Mouse (Mus musculus): Measurements from ENCODE around the gene Fam227a. TPM values are rescaled to one million over a fixed set of nuclear protein-coding genes. Genes with fewer than 3 reads are reported as not detected.

The Fam227a gene
- polyA plus RNA-seq, 1 experiment from 2014 or later: 0.72 TPM

GRCm38 (mm10) chr15:79641135-79641817, 17.5 kb downstream of the Fam227a start:
- H3K27me3 ChIP-seq (replicated peaks; ENCODE audit: control insufficient read depth, insufficient read depth, low read length): no peaks in the 10 kb centered on the region
- no peak overlapping the region for H3K4me3 ChIP-seq (ENCODE audit: low read length)
- 61% methylated on average over 12 of the region's 12 CpGs for WGBS
- H3K9ac ChIP-seq (ENCODE audit: low read depth, low read length): no peak overlapping the region
- H3K4me2 ChIP-seq (ENCODE audit: low read depth, low read length): no peak overlapping the region
- no peak for ATAC-seq
- H3K27ac ChIP-seq (ENCODE audit: low read length): no peak overlapping the region
- H3K9me3 ChIP-seq (ENCODE audit: control insufficient read depth, low read length): no peaks in the 10 kb centered on the region
- H3K4me1 ChIP-seq (ENCODE audit: control insufficient read depth, insufficient read depth, low read length): no peaks in the 10 kb centered on the region
- no peaks in the 10 kb centered on the region for H3K36me3 ChIP-seq (ENCODE audit: control insufficient read depth, insufficient read depth, low read length)

GRCm38 (mm10) chr15:79630471-79630870, 28.3 kb downstream of the Fam227a start:
- Histone ChIP-seq H3K27ac (ENCODE audit: low read length) (no peak overlapping the region), H3K4me2 (ENCODE audit: low read depth, low read length) (no peak overlapping the region), H3K4me1 (ENCODE audit: control insufficient read depth, insufficient read depth, low read length) (no peaks in the 10 kb centered on the region), H3K9me3 (ENCODE audit: control insufficient read depth, low read length) (no peaks in the 10 kb centered on the region; the same call in 1 of the 2 replicates), H3K9ac (ENCODE audit: low read depth, low read length) (no peak overlapping the region), H3K27me3 (replicated peaks; ENCODE audit: control insufficient read depth, insufficient read depth, low read length) (no peaks in the 10 kb centered on the region), H3K36me3 (ENCODE audit: control insufficient read depth, insufficient read depth, low read length) (no peaks in the 10 kb centered on the region), H3K4me3 (ENCODE audit: low read length) (no peak overlapping the region)
- 46% methylated on average over 2 of the region's 2 CpGs for WGBS
- no peak for ATAC-seq

GRCm38 (mm10) chr15:79619770-79620414, 38.9 kb downstream of the Fam227a start:
- WGBS: 79% methylated on average over 11 of the region's 11 CpGs
- H3K4me3 ChIP-seq (ENCODE audit: low read length): no peak overlapping the region
- H3K9me3 ChIP-seq (ENCODE audit: control insufficient read depth, low read length): no peaks in the 10 kb centered on the region
- H3K36me3 ChIP-seq (ENCODE audit: control insufficient read depth, insufficient read depth, low read length): no peaks in the 10 kb centered on the region
- ATAC-seq: no peak
- H3K9ac ChIP-seq (ENCODE audit: low read depth, low read length): no peak overlapping the region
- H3K27ac ChIP-seq (ENCODE audit: low read length): no peak overlapping the region
- H3K27me3 ChIP-seq (replicated peaks; ENCODE audit: control insufficient read depth, insufficient read depth, low read length): no peaks in the 10 kb centered on the region
- H3K4me2 ChIP-seq (ENCODE audit: low read depth, low read length): no peak overlapping the region
- no peaks in the 10 kb centered on the region for H3K4me1 ChIP-seq (ENCODE audit: control insufficient read depth, insufficient read depth, low read length)

- H3K9me3 ChIP-seq (ENCODE audit: control insufficient read depth, low read length): no peaks in the 10 kb centered on the region
- no peaks in the 10 kb centered on the region for H3K4me1 ChIP-seq (ENCODE audit: control insufficient read depth, insufficient read depth, low read length)
- H3K27me3 ChIP-seq (replicated peaks; ENCODE audit: control insufficient read depth, insufficient read depth, low read length): no peaks in the 10 kb centered on the region
- no peaks in the 10 kb centered on the region for H3K36me3 ChIP-seq (ENCODE audit: control insufficient read depth, insufficient read depth, low read length)
- H3K4me3 ChIP-seq (ENCODE audit: low read length): no peak overlapping the region
- no peak overlapping the region for H3K9ac ChIP-seq (ENCODE audit: low read depth, low read length)
- H3K27ac ChIP-seq (ENCODE audit: low read length): no peak overlapping the region
- H3K4me2 ChIP-seq (ENCODE audit: low read depth, low read length): no peak overlapping the region
- WGBS: 85% methylated on average over 7 of the region's 7 CpGs
- ATAC-seq: no peak
Observed at GRCm38 (mm10) chr15:79618456-79618855, 40.3 kb downstream of the Fam227a start.

GRCm38 (mm10) chr15:79617135-79617534, 41.6 kb downstream of the Fam227a start:
- Histone ChIP-seq H3K4me1 (ENCODE audit: control insufficient read depth, insufficient read depth, low read length) (no peaks in the 10 kb centered on the region), H3K4me3 (ENCODE audit: low read length) (no peak overlapping the region), H3K27me3 (replicated peaks; ENCODE audit: control insufficient read depth, insufficient read depth, low read length) (no peaks in the 10 kb centered on the region), H3K9me3 (ENCODE audit: control insufficient read depth, low read length) (no peaks in the 10 kb centered on the region), H3K4me2 (ENCODE audit: low read depth, low read length) (no peak overlapping the region), H3K36me3 (ENCODE audit: control insufficient read depth, insufficient read depth, low read length) (no peaks in the 10 kb centered on the region), H3K27ac (ENCODE audit: low read length) (no peak overlapping the region), H3K9ac (ENCODE audit: low read depth, low read length) (no peak overlapping the region)
- ATAC-seq: no peak
- 84% methylated on average over 11 of the region's 11 CpGs for WGBS

- Histone ChIP-seq H3K27me3 (replicated peaks; ENCODE audit: control insufficient read depth, insufficient read depth, low read length) (no peaks in the 10 kb centered on the region), H3K36me3 (ENCODE audit: control insufficient read depth, insufficient read depth, low read length) (no peaks in the 10 kb centered on the region), H3K27ac (ENCODE audit: low read length) (no peak overlapping the region), H3K9me3 (ENCODE audit: control insufficient read depth, low read length) (no peaks in the 10 kb centered on the region), H3K4me2 (ENCODE audit: low read depth, low read length) (no peak overlapping the region), H3K4me1 (ENCODE audit: control insufficient read depth, insufficient read depth, low read length) (no peaks in the 10 kb centered on the region), H3K4me3 (ENCODE audit: low read length) (no peak overlapping the region), H3K9ac (ENCODE audit: low read depth, low read length) (no peak overlapping the region)
- no peak for ATAC-seq
- WGBS: 82% methylated on average over 5 of the region's 5 CpGs
Observed at GRCm38 (mm10) chr15:79616729-79617128, 42.0 kb downstream of the Fam227a start.

- Histone ChIP-seq H3K4me2 (ENCODE audit: low read depth, low read length) (no peak overlapping the region), H3K36me3 (ENCODE audit: control insufficient read depth, insufficient read depth, low read length) (no peaks in the 10 kb centered on the region), H3K4me1 (ENCODE audit: control insufficient read depth, insufficient read depth, low read length) (no peaks in the 10 kb centered on the region), H3K9ac (ENCODE audit: low read depth, low read length) (no peak overlapping the region), H3K9me3 (ENCODE audit: control insufficient read depth, low read length) (no peaks in the 10 kb centered on the region), H3K27ac (ENCODE audit: low read length) (no peak overlapping the region), H3K27me3 (replicated peaks; ENCODE audit: control insufficient read depth, insufficient read depth, low read length) (no peaks in the 10 kb centered on the region), H3K4me3 (ENCODE audit: low read length) (no peak overlapping the region)
- ATAC-seq: no peak
- WGBS: 77% methylated on average over 7 of the region's 7 CpGs
Observed at GRCm38 (mm10) chr15:79615501-79615900, 43.3 kb downstream of the Fam227a start.

- 96% methylated on average over 2 of the region's 2 CpGs for WGBS
Observed at GRCm38 (mm10) chr15:79609226-79609625, 49.5 kb downstream of the Fam227a start.

GRCm38 (mm10) chr15:79608214-79608613, 50.5 kb downstream of the Fam227a start:
- Histone ChIP-seq H3K4me2 (ENCODE audit: low read depth, low read length) (no peak overlapping the region), H3K4me3 (ENCODE audit: low read length) (no peak overlapping the region), H3K9me3 (ENCODE audit: control insufficient read depth, low read length) (no peaks in the 10 kb centered on the region), H3K9ac (ENCODE audit: low read depth, low read length) (no peak overlapping the region), H3K36me3 (ENCODE audit: control insufficient read depth, insufficient read depth, low read length) (no peaks in the 10 kb centered on the region), H3K4me1 (ENCODE audit: control insufficient read depth, insufficient read depth, low read length) (peaks cover 7% of the 10 kb centered on the region), H3K27ac (ENCODE audit: low read length) (no peak overlapping the region), H3K27me3 (replicated peaks; ENCODE audit: control insufficient read depth, insufficient read depth, low read length) (no peaks in the 10 kb centered on the region)
- WGBS: 69% methylated on average over 7 of the region's 7 CpGs
- ATAC-seq: no peak

More at GRCm38 (mm10) chr15:79609226-79609625, 49.5 kb downstream of the Fam227a start:
- no peaks in the 10 kb centered on the region for H3K9me3 ChIP-seq (ENCODE audit: control insufficient read depth, low read length)
- no peaks in the 10 kb centered on the region for H3K27me3 ChIP-seq (replicated peaks; ENCODE audit: control insufficient read depth, insufficient read depth, low read length)
- H3K36me3 ChIP-seq (ENCODE audit: control insufficient read depth, insufficient read depth, low read length): no peaks in the 10 kb centered on the region
- no peak overlapping the region for H3K27ac ChIP-seq (ENCODE audit: low read length)
- no peak overlapping the region for H3K9ac ChIP-seq (ENCODE audit: low read depth, low read length)
- no peak overlapping the region for H3K4me2 ChIP-seq (ENCODE audit: low read depth, low read length)
- peaks cover 7% of the 10 kb centered on the region for H3K4me1 ChIP-seq (ENCODE audit: control insufficient read depth, insufficient read depth, low read length)
- no peak for ATAC-seq
- H3K4me3 ChIP-seq (ENCODE audit: low read length): no peak overlapping the region
